10 mouse cellular contexts compared by ENCODE assay signal in the genomic region with DNA sequence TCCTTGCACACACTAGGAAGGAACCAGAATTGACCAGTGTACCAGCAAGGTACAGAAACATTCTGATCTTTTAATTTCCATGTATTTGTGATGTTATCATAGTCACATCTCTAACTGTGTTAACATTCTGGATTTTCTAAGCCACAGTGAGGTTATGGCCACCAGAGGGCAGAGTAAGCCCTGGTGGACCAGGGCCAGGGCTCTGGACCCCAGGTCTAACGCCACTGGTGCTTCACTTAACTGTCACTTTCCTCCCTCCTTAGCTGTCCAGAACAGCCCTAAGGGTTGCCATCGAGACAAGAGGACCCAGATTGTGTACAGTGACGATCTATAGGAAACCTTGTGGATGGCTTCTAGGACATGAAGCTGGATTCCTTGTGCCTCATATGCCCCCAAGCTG. TPM values are rescaled to one million over a fixed set of nuclear protein-coding genes. Genes with fewer than 3 reads are reported as not detected.
DNase-seq lines count a peak whose midpoint lies in the region; ATAC-seq lines count a peak whose summit lies in the region.
"Had no signal": no experiment of that assay in that cellular context is flagged by ENCODE, and none has a peak within 500 bp of the region (broad histone marks: within the 10 kb centered on the region; RNA-seq: fewer than 3 reads in every experiment).

No protein-coding gene starts in this region.

- no peak overlapping the region for H3K9ac ChIP-seq in forebrain, embryonic 15.5 days (replicated peaks)
- H3K9ac ChIP-seq: embryonic facial prominence, embryonic 13.5 days; lung, embryonic 15.5 days had no signal

- H3K4me3 ChIP-seq in forebrain, embryonic 15.5 days = no peak overlapping the region
- H3K4me3 ChIP-seq: embryonic facial prominence, embryonic 13.5 days; lung, embryonic 15.5 days had no signal

- peak; percentile 67 for DNase-seq in kidney, adult 18-20 months
- DNase-seq in kidney, adult 11 months = no peak
- DNase-seq in B cell, adult 2 months = peak; percentile 75 to 76
- peak; percentile 31 for DNase-seq in T-cell, adult 2 months (ENCODE audit: low spot score)
- peak; percentile 40 for DNase-seq in forelimb bud, embryonic 11.5 days (ENCODE audit: low read depth, low spot score)
- DNase-seq in kidney, postnatal 25 days = peak; percentile 67 to 75
- peak; percentile 77 for DNase-seq in naive thymus-derived CD4-positive, alpha-beta T cell, adult 2 months (ENCODE audit: low read depth)

- H3K4me1 ChIP-seq in forebrain, embryonic 15.5 days = peaks cover 14% of the 10 kb centered on the region

- WGBS in forebrain, embryonic 15.5 days = 48% methylated on average over 3 of the region's 3 CpGs

- ATAC-seq in forebrain, embryonic 15.5 days (replicated peaks) = no peak

- no peak overlapping the region for H3K27ac ChIP-seq in forebrain, embryonic 15.5 days (replicated peaks)
- H3K27ac ChIP-seq: embryonic facial prominence, embryonic 13.5 days; lung, embryonic 15.5 days had no signal

- peaks cover 40% of the 10 kb centered on the region for H3K36me3 ChIP-seq in forebrain, embryonic 15.5 days

- no peak overlapping the region for H3K4me2 ChIP-seq in forebrain, embryonic 15.5 days (replicated peaks)
- H3K4me2 ChIP-seq: embryonic facial prominence, embryonic 13.5 days; lung, embryonic 15.5 days had no signal

- H3K9me3 ChIP-seq in forebrain, embryonic 15.5 days = no peaks in the 10 kb centered on the region
- H3K9me3 ChIP-seq: embryonic facial prominence, embryonic 13.5 days; lung, embryonic 15.5 days had no signal

- H3K27me3 ChIP-seq in forebrain, embryonic 15.5 days = no peaks in the 10 kb centered on the region
- H3K27me3 ChIP-seq: embryonic facial prominence, embryonic 13.5 days; lung, embryonic 15.5 days had no signal

RNA-seq across cellular contexts. Expression of gene Nelfe, which starts 5.6 kb away (rescaled TPM):
- polyA plus RNA-seq in forebrain, embryonic 15.5 days (2015; fragmentation: Nextera tagmentation; extraction: Ambion mirVana) = 94.9 and 97.1 TPM in 2 replicates

RNA-seq across cellular contexts. Expression of gene Skiv2l, which starts 5.8 kb away (rescaled TPM):
- polyA plus RNA-seq in forebrain, embryonic 15.5 days (2015; fragmentation: Nextera tagmentation; extraction: Ambion mirVana) = 59.6 and 59.7 TPM in 2 replicates

RNA-seq across cellular contexts. Expression of gene Cfb, which starts 6.5 kb away (rescaled TPM):
- 1.8 and 2.1 TPM in 2 replicates for polyA plus RNA-seq in forebrain, embryonic 15.5 days (2015; fragmentation: Nextera tagmentation; extraction: Ambion mirVana)

RNA-seq across cellular contexts. Expression of gene Dxo, which starts 19.0 kb away (rescaled TPM):
- polyA plus RNA-seq in forebrain, embryonic 15.5 days (2015; fragmentation: Nextera tagmentation; extraction: Ambion mirVana) = 75.2 and 77.8 TPM in 2 replicates

RNA-seq across cellular contexts. Expression of gene Stk19, which starts 19.1 kb away (rescaled TPM):
- 39.8 and 43.0 TPM in 2 replicates for polyA plus RNA-seq in forebrain, embryonic 15.5 days (2015; fragmentation: Nextera tagmentation; extraction: Ambion mirVana)
